Mouse (Mus musculus) CH12.LX (cell line): Measurements from ENCODE around the gene Fibp. TPM values are rescaled to one million over a fixed set of nuclear protein-coding genes. Genes with fewer than 3 reads are reported as not detected.

Source experiments
- DNase-seq: peaks from one replicate; pipeline ENCODE4 v3.0.0-alpha.2; 2013; ENCODE audit errors: extremely low read depth
- H3K27ac ChIP-seq: 2 replicates; pipeline ENCODE4 v1.5.1; 2012; ENCODE audit warnings: low read depth, mild to moderate bottlenecking, control low read depth, moderate library complexity; ENCODE audit not compliant: insufficient read depth
- H3K27me3 ChIP-seq: replicated peaks from 2 replicates; pipeline ENCODE3; 2012; ENCODE audit warnings: inconsistent platforms
- H3K36me3 ChIP-seq, 2 experiments: replicated peaks in 1 of 2; 2 replicates each; pipeline versions ENCODE3 to v1.6.1; 2012; ENCODE audit warnings: inconsistent platforms in 1 of 2, low read length in 1 of 2, mild to moderate bottlenecking in 1 of 2, mixed read lengths in 1 of 2, moderate library complexity in 1 of 2; ENCODE audit not compliant: control insufficient read depth in 1 of 2, insufficient read depth in 1 of 2
- H3K4me1 ChIP-seq, 2 experiments: 2 replicates each; pipeline ENCODE4 v1.6.1; 2012; ENCODE audit warnings: inconsistent platforms in 1 of 2, moderate library complexity in 1 of 2; ENCODE audit not compliant: insufficient read depth in 2 of 2, control insufficient read depth in 1 of 2
- H3K4me2 ChIP-seq: 2 replicates; pipeline ENCODE4 v1.6.1; 2012; ENCODE audit warnings: low read depth, mild to moderate bottlenecking, control low read depth; ENCODE audit not compliant: poor library complexity, insufficient read depth, severe bottlenecking
- H3K4me3 ChIP-seq, 3 experiments: fragments of 150-350 bp in 1 of 3; sonication (generic) in 1 of 3; replicated peaks in 1 of 3; 2 replicates each; pipeline versions ENCODE3 to v1.5.1; 2011 to 2012; ENCODE audit warnings: low read depth in 2 of 3, low read length in 2 of 3, mild to moderate bottlenecking in 2 of 3, moderate library complexity in 2 of 3, control low read depth in 1 of 3, improper control_type of control experiment in 1 of 3, inconsistent platforms in 1 of 3, mixed read lengths in 1 of 3; ENCODE audit not compliant: poor library complexity in 1 of 3
- H3K79me2 ChIP-seq: replicated peaks from 2 replicates; pipeline ENCODE4 v1.6.1; 2012; ENCODE audit warnings: mild to moderate bottlenecking, moderate library complexity; ENCODE audit not compliant: control insufficient read depth, poor library complexity, insufficient read depth, severe bottlenecking; ENCODE audit errors: extremely low read depth
- H3K9ac ChIP-seq: 2 replicates; pipeline ENCODE4 v1.6.1; 2012; ENCODE audit warnings: low read depth, mild to moderate bottlenecking, control low read depth, moderate library complexity; ENCODE audit not compliant: insufficient read depth
- H3K9me3 ChIP-seq: replicated peaks from 2 replicates; pipeline ENCODE3; 2012; ENCODE audit warnings: low read length, inconsistent platforms, mixed read lengths
- BHLHE40 ChIP-seq: IDR thresholded peaks from 2 replicates; pipeline ENCODE4 v1.6.1; 2011; ENCODE audit warnings: mild to moderate bottlenecking, low read depth, low read length, improper control_type of control experiment
- CHD1 ChIP-seq: IDR thresholded peaks from 2 replicates; pipeline ENCODE4 v1.6.1; 2012; ENCODE audit warnings: low read depth, low read length, improper control_type of control experiment, inconsistent platforms
- CHD2 ChIP-seq: IDR thresholded peaks from 2 replicates; pipeline ENCODE4 v1.6.1; 2011; ENCODE audit warnings: low read length, improper control_type of control experiment
- CTCF ChIP-seq, 2 experiments: IDR thresholded peaks in 1 of 2; conservative IDR thresholded peaks in 1 of 2; 2 replicates each; pipeline ENCODE4 v1.5.1; 2011 to 2012; ENCODE audit warnings: low read depth in 2 of 2, low read length in 2 of 2, improper control_type of control experiment in 1 of 2, inconsistent platforms in 1 of 2, mild to moderate bottlenecking in 1 of 2, moderate library complexity in 1 of 2
- E2F4 ChIP-seq: IDR thresholded peaks from 2 replicates; pipeline ENCODE4 v1.6.1; 2011; ENCODE audit warnings: low read depth, low read length, improper control_type of control experiment; ENCODE audit not compliant: insufficient replicate concordance
- ELF1 ChIP-seq: IDR thresholded peaks from 2 replicates; pipeline ENCODE4 v1.6.1; 2014; ENCODE audit warnings: low read depth, mild to moderate bottlenecking, inconsistent platforms, low read length, improper control_type of control experiment
- EP300 ChIP-seq: IDR thresholded peaks from 2 replicates; pipeline ENCODE4 v1.6.1; 2011; ENCODE audit warnings: low read length, improper control_type of control experiment
- ETS1 ChIP-seq: conservative IDR thresholded peaks from 2 replicates; pipeline ENCODE4 v1.6.1; 2012; ENCODE audit warnings: low read depth, mild to moderate bottlenecking, inconsistent platforms, low read length, improper control_type of control experiment, moderate library complexity
- GABPA ChIP-seq: IDR thresholded peaks from 2 replicates; pipeline ENCODE4 v1.6.1; 2012; ENCODE audit warnings: low read depth, low read length, improper control_type of control experiment, inconsistent platforms; ENCODE audit not compliant: insufficient replicate concordance
- HCFC1 ChIP-seq: IDR thresholded peaks from 2 replicates; pipeline ENCODE4 v1.6.1; 2012; ENCODE audit warnings: low read depth, mild to moderate bottlenecking, inconsistent platforms, low read length, improper control_type of control experiment
- IRF4 ChIP-seq: IDR thresholded peaks from 2 replicates; pipeline ENCODE4 v1.6.1; 2014; ENCODE audit warnings: low read depth, mild to moderate bottlenecking, inconsistent platforms, low read length, improper control_type of control experiment
- JUN ChIP-seq: IDR thresholded peaks from 2 replicates; pipeline ENCODE4 v1.6.1; 2011; ENCODE audit warnings: low read depth, mild to moderate bottlenecking, low read length, improper control_type of control experiment, moderate library complexity; ENCODE audit not compliant: insufficient read depth
- JUND ChIP-seq: conservative IDR thresholded peaks from 2 replicates; pipeline ENCODE4 v1.6.1; 2011; ENCODE audit warnings: low read depth, low read length, improper control_type of control experiment
- KAT2A ChIP-seq: IDR thresholded peaks from 2 replicates; pipeline ENCODE4 v1.6.1; 2012; ENCODE audit warnings: low read length, improper control_type of control experiment, inconsistent platforms; ENCODE audit not compliant: insufficient replicate concordance
- MAFK ChIP-seq: IDR thresholded peaks from 2 replicates; pipeline ENCODE4 v1.6.1; 2011; ENCODE audit warnings: low read length, improper control_type of control experiment; ENCODE audit not compliant: insufficient replicate concordance
- MAX ChIP-seq: IDR thresholded peaks from 2 replicates; pipeline ENCODE4 v1.6.1; 2011; ENCODE audit warnings: low read length, improper control_type of control experiment
- MAZ ChIP-seq: IDR thresholded peaks from 2 replicates; pipeline ENCODE4 v1.6.1; 2012; ENCODE audit warnings: low read depth, mild to moderate bottlenecking, inconsistent platforms, low read length, improper control_type of control experiment, moderate library complexity
- MEF2A ChIP-seq: IDR thresholded peaks from 2 replicates; pipeline ENCODE4 v1.6.1; 2014; ENCODE audit warnings: low read depth, mild to moderate bottlenecking, inconsistent platforms, low read length, improper control_type of control experiment, borderline replicate concordance
- MXI1 ChIP-seq: IDR thresholded peaks from 2 replicates; pipeline ENCODE4 v1.6.1; 2011; ENCODE audit warnings: mild to moderate bottlenecking, low read depth, low read length, improper control_type of control experiment
- MYC ChIP-seq: IDR thresholded peaks from 2 replicates; pipeline ENCODE4 v1.6.1; 2011; ENCODE audit warnings: low read depth, mild to moderate bottlenecking, improper control_type of control experiment, low read length
- NELFE ChIP-seq: IDR thresholded peaks from 2 replicates; pipeline ENCODE4 v1.6.1; 2011; ENCODE audit warnings: low read depth, low read length, improper control_type of control experiment
- NRF1 ChIP-seq: IDR thresholded peaks from 2 replicates; pipeline ENCODE4 v1.6.1; 2014; ENCODE audit warnings: low read depth, mild to moderate bottlenecking, inconsistent platforms, low read length, improper control_type of control experiment, moderate library complexity
- PAX5 ChIP-seq: IDR thresholded peaks from 2 replicates; pipeline ENCODE4 v1.6.1; 2012; ENCODE audit warnings: low read length, inconsistent platforms, mixed read lengths
- POLR2A ChIP-seq: IDR thresholded peaks from 2 replicates; pipeline ENCODE4 v1.6.1; 2011; ENCODE audit warnings: low read depth, mild to moderate bottlenecking, improper control_type of control experiment, low read length
- POLR2AphosphoS2 ChIP-seq: IDR thresholded peaks from 2 replicates; pipeline ENCODE4 v1.6.1; 2011; ENCODE audit warnings: low read depth, low read length, improper control_type of control experiment
- RAD21 ChIP-seq: IDR thresholded peaks from 2 replicates; pipeline ENCODE4 v1.6.1; 2011; ENCODE audit warnings: low read depth, mild to moderate bottlenecking, low read length, improper control_type of control experiment, moderate library complexity
- RCOR1 ChIP-seq: conservative IDR thresholded peaks from 2 replicates; pipeline ENCODE4 v1.6.1; 2012; ENCODE audit warnings: low read depth, mild to moderate bottlenecking, inconsistent platforms, low read length, improper control_type of control experiment
- SIN3A ChIP-seq: IDR thresholded peaks from 2 replicates; pipeline ENCODE4 v1.6.1; 2012; ENCODE audit warnings: low read length, improper control_type of control experiment, inconsistent platforms
- SMC3 ChIP-seq: IDR thresholded peaks from 2 replicates; pipeline ENCODE4 v1.6.1; 2011; ENCODE audit warnings: low read depth, low read length, improper control_type of control experiment
- TBP ChIP-seq: conservative IDR thresholded peaks from 2 replicates; pipeline ENCODE4 v1.6.1; 2011; ENCODE audit warnings: low read depth, low read length, improper control_type of control experiment
- TCF12 ChIP-seq: IDR thresholded peaks from 2 replicates; pipeline ENCODE4 v1.6.1; 2014; ENCODE audit warnings: low read depth, mild to moderate bottlenecking, inconsistent platforms, low read length, improper control_type of control experiment
- UBTF ChIP-seq: IDR thresholded peaks from 2 replicates; pipeline ENCODE4 v1.6.1; 2012; ENCODE audit warnings: low read depth, mild to moderate bottlenecking, inconsistent platforms, low read length, improper control_type of control experiment, moderate library complexity
- USF1 ChIP-seq: IDR thresholded peaks from 2 replicates; pipeline ENCODE4 v1.6.1; 2014; ENCODE audit warnings: low read depth, mild to moderate bottlenecking, inconsistent platforms, low read length, improper control_type of control experiment
- USF2 ChIP-seq: conservative IDR thresholded peaks from 2 replicates; pipeline ENCODE4 v1.6.1; 2011; ENCODE audit warnings: low read depth, low read length, improper control_type of control experiment
- ZC3H11A ChIP-seq: IDR thresholded peaks from 2 replicates; pipeline ENCODE4 v1.6.1; 2012; ENCODE audit warnings: low read depth, mild to moderate bottlenecking, inconsistent platforms, low read length, improper control_type of control experiment
- ZKSCAN1 ChIP-seq: IDR thresholded peaks from 2 replicates; pipeline ENCODE4 v1.6.1; 2012; ENCODE audit warnings: low read depth, inconsistent platforms, low read length, improper control_type of control experiment, borderline replicate concordance
- ZMIZ1 ChIP-seq: IDR thresholded peaks from 2 replicates; pipeline ENCODE4 v1.6.1; 2012; ENCODE audit warnings: low read depth, mild to moderate bottlenecking, inconsistent platforms, low read length, improper control_type of control experiment
- ZNF384 ChIP-seq: IDR thresholded peaks from 2 replicates; pipeline ENCODE4 v1.6.1; 2012; ENCODE audit warnings: low read depth, low read length, improper control_type of control experiment, inconsistent platforms
- dilution Hi-C: fragments of 300-500 bp; cut with MboI; formaldehyde crosslinking; loops from 2 replicates; pipeline ENCODE4 v1.14.3; 2020; ENCODE audit warnings: low sequenced_read_pairs; ENCODE audit not compliant: extremely low pct_unique_long_range_greater_than_20kb, extremely low pct_ligation_motif_present
- in situ Hi-C: fragments of 300-500 bp; cut with MboI; formaldehyde crosslinking; loops from 3 replicates; pipeline ENCODE4 v1.14.3; 2019; ENCODE audit warnings: low sequenced_read_pairs, low pct_ligation_motif_present, low pct_unique_long_range_greater_than_20kb, mixed read lengths
- polyA plus RNA-seq: library from polyadenylated mRNA; unstranded; fragments of >175 nt; gene quantifications from 2 replicates; pipeline ENCODE4 v1.2.1, GENCODE M21; 2012; ENCODE audit warnings: low read depth; ENCODE audit not compliant: insufficient read length
- total RNA-seq, 2 experiments: library from RNA; depleted of rRNA; stranded (reverse); fragments of 300-350 nt in 1 of 2; fragments of >200 nt in 1 of 2; gene quantifications; 2 replicates each; pipeline ENCODE4 v1.2.3; 2012 to 2014

The Fibp gene
- 37.5 and 43.0 TPM in 2 replicates for total RNA-seq (2012; rRNA removed)
- total RNA-seq (2014; rRNA removed): 23.9 and 29.1 TPM in 2 replicates
- polyA plus RNA-seq: 52.4 and 74.9 TPM in 2 replicates

DNA sequence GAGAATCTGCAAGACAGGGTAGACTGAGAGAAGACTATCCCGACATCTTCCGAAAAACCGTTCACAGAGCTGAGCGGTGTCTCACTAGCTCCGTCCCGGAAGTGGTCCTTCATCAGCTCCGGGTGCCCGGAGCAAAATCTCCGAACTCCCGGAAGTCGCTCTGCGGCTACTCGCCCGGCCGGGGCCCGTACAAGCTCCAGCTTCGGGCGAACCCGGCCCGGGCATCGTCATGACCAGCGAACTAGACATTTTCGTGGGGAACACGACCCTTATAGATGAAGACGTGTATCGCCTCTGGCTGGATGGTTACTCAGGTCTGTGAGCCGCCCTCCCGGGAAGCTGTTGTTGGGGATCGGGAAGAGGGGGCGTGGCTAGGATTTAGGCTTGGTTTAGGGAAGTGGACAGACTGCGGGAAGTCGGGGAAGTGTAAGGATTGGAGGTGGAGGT lies at the start of gene Fibp:
Gene Fibp, plus strand, starts transcription at position 151 of the 447 bp plus-strand sequence.
- no peaks in the 10 kb centered on the region for H3K9me3 ChIP-seq
- peaks cover 9 to 34% of the 10 kb centered on the region in 2 experiments; a peak in 3 of 4 replicates for H3K4me1 ChIP-seq
- H3K27me3 ChIP-seq: peaks cover 7% of the 10 kb centered on the region
- in situ Hi-C loops (no loop called here), dilution Hi-C loops (no loop called here)
- TF ChIP-seq SMC3 (no peak), ELF1 (peak; percentile 93), ZKSCAN1 (no peak), SIN3A (peak; percentile 95), BHLHE40 (no peak), USF1 (no peak), MAX (no peak), POLR2AphosphoS2 (peak; percentile 81; the same call in 1 of the 2 replicates), RAD21 (no peak), IRF4 (peak; percentile 73; the same call in 1 of the 2 replicates), NELFE (no peak; the same call in none of the 2 replicates), MYC (no peak), PAX5 (no peak), E2F4 (no peak), HCFC1 (peak; percentile 92), MXI1 (peak; percentile 75), USF2 (no peak), KAT2A (peak; percentile 79; the same call in 1 of the 2 replicates), CHD1 (peak; percentile 51; the same call in 1 of the 2 replicates), EP300 (no peak), POLR2A (peak; percentile 93), MAFK (0 out of 2 replicates have a peak, but pooled peaks have one; percentile 4), ZMIZ1 (peak; percentile 64; the same call in 1 of the 2 replicates), MEF2A (peak; percentile 60; the same call in 1 of the 2 replicates), GABPA (no peak; the same call in 1 of the 2 replicates), NRF1 (0 out of 2 replicates have a peak, but pooled peaks have one; percentile 32), JUN (no peak), JUND (peak; percentile 48; the same call in 1 of the 2 replicates), TCF12 (peak; percentile 95), ETS1 (peak; percentile 29; the same call in 1 of the 2 replicates), ZNF384 (no peak), RCOR1 (peak; percentile 81), CHD2 (0 out of 2 replicates have a peak, but pooled peaks have one; percentile 46), ZC3H11A (no peak), TBP (peak; percentile 94), UBTF (peak; percentile 95), MAZ (no peak), CTCF (conservative IDR thresholded peaks at IDR 0.05 in 1 of 2, IDR thresholded peaks at IDR 0.05 in 1 of 2; ENCODE audit: low read depth in 2 of 2, low read length in 2 of 2) (no peak)
- H3K4me2 ChIP-seq: peak within 1 kb of the TSS; percentile 93
- peak within 1 kb of the TSS; percentile 86 to 97 (median 88) for H3K4me3 ChIP-seq
- peaks cover 32 to 43% of the 10 kb centered on the region in 2 experiments for H3K36me3 ChIP-seq
- peak within 1 kb of the TSS; percentile 85 for H3K9ac ChIP-seq
- peak; percentile 90 for DNase-seq
- H3K27ac ChIP-seq: no peak within 1 kb of the TSS; the same call in 1 of the 2 replicates
- peaks cover 12% of the 10 kb centered on the region for H3K79me2 ChIP-seq
